Mouse (Mus musculus) frontal cortex, postnatal 10 days (tissue): ENCODE data around the gene Naaladl2.
"Not testable (repeated sequence)": the region's sequence is repeated elsewhere in the genome, so short reads cannot be mapped to it uniquely, and the experiment has no call there.

ENCODE experiments used
- DNase-seq, 2 experiments: peaks; one replicate each; pipeline ENCODE4 v3.0.0; 2022; ENCODE audit warnings: low spot score in 2 of 2, mixed read lengths in 1 of 2

Gene Naaladl2

GRCm38 (mm10) chr3:24321489-24322405 is 822.3 kb downstream of the Naaladl2 start:
- no peak for DNase-seq

DNA sequence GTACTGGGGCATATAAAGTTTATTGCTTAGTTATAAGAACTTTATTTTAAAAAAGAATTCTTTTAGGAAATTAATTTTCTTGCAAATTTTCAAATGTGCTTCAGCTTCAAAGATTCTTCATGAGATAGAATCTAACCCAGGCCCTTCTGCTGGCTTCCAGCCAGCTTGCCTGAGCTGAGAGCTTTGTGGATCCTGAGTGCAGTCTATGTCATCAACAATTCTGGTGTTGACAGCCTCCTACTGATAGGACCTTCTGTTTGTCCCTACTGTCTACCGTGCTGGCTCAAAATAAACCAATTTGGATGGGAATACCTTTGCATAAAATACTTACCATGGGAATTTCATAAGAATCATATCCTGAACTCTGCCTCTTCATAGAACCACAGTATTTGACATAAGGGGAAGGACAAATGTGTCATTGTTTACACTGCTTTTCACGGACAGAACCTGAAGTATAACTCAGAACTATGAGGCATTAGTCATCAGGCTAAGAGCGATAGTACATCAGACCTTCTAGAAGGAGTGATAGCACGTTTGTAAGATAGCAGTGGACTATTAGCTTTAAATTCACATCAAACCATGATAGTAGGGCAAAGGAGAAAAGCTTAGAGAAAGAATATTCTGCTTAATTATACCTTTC is 829.3 kb downstream of the Naaladl2 start:
- DNase-seq = no peak

DNA sequence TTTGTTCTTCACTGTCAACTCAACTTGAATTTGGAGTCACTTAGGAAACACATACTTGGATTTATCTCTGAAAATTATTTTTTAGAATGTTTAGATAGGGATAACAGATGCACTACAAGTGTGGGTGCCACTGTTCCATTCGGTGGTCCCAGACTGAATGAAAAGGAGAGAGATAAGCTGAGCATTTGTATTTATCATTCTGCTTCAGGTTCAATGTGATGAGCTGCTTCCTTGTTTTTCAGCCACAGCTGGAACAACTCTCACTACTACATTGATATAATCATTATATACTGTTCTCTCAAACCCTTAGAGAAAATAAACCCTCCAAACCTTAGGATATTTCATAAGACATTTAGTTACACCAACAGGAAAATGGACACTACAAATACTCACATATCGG is 918.6 kb downstream of the Naaladl2 start:
- DNase-seq = no peak

- no peak for DNase-seq
Measured at GRCm38 (mm10) chr3:24217476-24217875, 926.6 kb downstream of the Naaladl2 start.

DNA sequence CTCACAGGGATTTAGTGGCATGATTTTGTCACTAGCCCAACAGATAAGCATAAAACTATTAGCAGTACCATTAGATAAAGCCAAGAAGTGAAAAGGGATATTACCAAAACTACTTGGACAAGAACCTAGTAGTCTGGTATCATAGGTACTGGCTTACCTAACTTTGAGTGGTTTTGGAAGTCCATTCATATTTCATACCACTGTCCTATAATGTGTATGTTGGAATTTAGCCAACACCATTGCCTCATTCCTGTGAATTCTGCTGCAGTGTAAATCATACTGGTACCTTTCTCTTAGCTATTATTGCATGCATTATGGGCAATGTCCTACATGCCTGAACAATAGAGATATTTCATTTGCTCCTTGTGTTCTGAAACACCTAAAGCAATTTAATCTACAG is 977.5 kb downstream of the Naaladl2 start:
- DNase-seq = no peak

GRCm38 (mm10) chr3:24163992-24164391 is 980.1 kb downstream of the Naaladl2 start:
- no peak for DNase-seq

DNA sequence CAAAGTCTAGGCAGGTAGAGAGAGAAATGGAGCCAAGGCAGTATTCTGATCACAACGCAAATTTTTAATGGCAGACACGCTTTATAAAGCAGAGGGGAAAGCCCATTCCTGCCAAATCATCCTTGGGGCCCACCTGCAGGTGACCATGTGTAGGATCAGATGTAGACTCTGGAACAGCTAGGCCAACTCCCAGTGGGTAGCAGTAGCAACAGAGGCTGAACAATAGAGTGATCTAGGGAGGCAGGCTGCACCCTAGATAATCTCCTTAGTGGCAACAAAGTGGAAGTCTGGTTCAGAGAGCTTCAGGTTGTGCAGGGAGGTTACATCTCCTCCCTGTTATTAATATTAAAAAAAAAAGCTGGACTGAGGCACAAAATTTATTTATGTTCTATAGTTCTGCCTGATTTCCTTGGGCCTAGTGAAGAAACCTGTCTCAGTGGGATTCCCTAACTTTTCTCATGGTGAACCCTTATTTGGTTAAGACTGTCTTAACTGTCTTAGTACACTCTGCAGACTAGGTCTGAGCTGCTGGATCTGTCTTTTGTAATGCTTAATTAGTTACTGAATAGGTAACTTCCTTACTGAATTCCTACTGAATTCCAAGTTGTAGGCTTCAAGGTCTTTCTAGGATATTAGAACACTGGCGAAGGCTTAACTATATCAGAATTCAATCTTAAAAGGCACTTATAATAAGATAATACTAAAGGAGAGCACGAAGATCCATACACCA is 992.8 kb downstream of the Naaladl2 start:
- DNase-seq = not testable (repeated sequence)

GRCm38 (mm10) chr3:24142808-24143207 is 1001.3 kb downstream of the Naaladl2 start:
- no peak for DNase-seq

GRCm38 (mm10) chr3:24138002-24138401 is 1006.1 kb downstream of the Naaladl2 start:
- DNase-seq = no peak

- no peak for DNase-seq
Measured at GRCm38 (mm10) chr3:24126200-24126599, 1017.9 kb downstream of the Naaladl2 start.

DNA sequence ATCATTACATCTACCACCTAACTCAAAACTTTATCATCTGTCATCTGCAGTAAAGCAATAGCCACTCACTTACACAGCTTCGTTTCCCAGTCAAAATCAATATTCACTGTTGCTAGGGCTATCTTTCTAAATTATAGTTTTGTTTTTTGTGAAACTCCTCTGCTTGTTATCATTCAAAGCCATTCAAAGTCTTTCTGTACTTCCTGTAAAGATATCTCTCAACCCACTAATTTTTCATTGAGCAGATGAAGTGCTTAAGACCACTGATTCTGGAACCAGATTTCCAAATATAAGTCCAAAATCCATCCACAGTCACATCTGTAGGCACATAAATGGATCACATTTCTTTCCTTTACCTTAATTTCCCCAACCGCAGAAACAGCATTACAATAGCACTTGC is 1020.0 kb downstream of the Naaladl2 start:
- no peak for DNase-seq

DNA sequence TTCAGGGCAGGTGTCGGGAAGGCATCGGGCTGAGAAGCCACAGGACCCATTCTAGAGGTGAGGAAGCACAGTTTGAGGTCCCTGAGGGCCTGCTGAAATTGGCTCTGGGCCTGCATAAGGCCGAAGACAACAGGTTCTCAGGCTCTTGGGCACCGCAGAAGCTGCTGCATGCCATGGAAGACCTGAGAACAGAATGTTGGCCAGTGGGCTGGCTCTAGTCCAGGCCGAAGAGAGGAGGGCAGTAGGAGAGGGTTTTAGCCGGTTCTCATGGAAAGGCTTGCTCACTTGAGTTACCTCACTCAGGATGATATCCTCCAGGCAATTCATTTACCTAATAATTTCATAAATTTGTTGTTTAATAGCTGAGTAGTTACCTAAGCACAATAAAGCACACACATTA is 1025.9 kb downstream of the Naaladl2 start:
- DNase-seq = no peak

- DNase-seq = no peak
Measured at GRCm38 (mm10) chr3:24114849-24115248, 1029.2 kb downstream of the Naaladl2 start.

GRCm38 (mm10) chr3:24113360-24113759 is 1030.7 kb downstream of the Naaladl2 start:
- no peak for DNase-seq

DNA sequence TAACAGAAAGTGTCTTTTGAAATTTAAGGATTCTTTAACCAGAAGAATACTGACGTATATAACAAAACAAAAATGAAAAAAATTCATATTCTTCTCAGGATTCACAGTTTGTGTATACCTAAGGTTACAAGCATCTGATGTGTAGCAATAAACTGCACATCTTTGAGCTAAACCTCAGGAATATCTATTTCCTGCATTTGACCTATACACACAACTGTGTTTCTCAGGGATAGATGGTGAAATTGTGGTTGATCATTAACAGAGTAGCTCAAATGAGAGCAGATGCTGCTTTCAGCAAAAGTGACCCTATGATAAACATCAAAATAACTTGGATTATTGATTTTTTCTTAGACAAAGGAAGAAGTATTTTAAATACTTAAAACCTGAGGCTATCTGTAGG is 1037.7 kb downstream of the Naaladl2 start:
- no peak for DNase-seq

- DNase-seq = no peak
Measured at GRCm38 (mm10) chr3:24079761-24080160, 1064.3 kb downstream of the Naaladl2 start.

DNA sequence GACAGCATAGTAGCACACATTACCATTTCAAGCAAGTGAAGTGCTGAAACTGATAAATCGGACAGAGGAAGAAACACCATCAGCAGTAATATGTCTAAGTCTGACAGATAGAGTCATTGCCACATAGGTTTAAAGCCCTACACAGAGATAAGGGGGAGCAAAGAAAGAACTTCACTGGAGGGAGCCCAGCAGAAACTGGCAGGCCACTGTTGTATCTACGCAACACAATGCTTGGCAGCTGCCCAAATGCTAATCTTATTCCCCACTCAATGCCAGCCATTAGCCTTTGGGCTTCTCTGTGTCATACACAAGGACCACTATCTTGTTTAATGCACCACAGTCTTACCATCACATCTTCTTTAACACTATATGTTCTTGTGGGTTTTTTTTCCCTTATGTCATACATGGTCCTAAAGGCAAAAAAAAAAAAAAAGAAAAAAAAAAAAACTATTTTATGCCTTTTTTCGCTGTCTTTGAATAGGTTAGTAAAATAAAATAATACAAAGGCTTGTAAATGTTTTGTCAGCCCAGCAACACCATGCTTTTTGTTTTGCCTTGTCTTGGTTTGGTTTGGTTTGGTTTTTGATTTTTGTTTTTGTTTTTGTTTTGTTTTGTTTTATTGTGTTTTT is 1072.8 kb downstream of the Naaladl2 start:
- no peak for DNase-seq

GRCm38 (mm10) chr3:24070424-24071168 is 1073.5 kb downstream of the Naaladl2 start:
- DNase-seq = no peak

DNA sequence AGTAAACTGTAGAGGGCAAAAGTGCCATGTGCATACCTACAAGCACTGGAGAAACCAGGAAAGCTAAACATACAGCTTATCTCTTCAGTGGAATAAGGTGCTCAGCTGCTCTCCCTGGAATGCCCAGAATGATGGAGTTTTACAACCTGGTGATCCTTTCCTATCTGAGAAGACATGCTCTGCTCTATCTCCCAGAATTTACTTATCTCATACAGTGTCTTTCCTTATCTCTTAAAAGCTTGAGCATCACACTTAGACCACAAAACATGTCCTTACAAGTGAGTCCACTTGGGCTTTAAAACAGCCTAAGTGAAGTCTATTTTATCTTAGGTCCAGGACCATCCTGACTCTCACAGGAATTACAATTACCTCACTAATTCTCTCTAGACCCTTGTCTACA is 1095.8 kb downstream of the Naaladl2 start:
- no peak for DNase-seq

DNA sequence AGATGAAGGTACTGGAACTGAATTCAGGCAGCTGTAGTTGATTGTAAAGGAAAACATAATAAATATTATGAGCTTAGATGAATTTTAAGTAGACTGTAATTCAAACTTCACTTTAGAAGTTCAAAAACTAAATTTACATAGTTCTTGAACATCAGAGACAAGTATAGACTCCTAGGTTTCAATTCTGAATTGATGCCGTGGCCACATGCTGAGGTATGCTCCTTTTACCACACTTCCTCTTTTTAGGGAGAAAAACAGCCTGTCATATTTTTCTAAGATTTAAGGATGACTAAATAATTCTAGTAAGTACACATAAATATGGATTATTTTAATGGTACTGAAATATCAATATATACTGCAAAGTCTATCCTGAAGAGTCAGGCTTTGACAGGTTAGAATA is 1142.3 kb downstream of the Naaladl2 start:
- no peak for DNase-seq

GRCm38 (mm10) chr3:23973727-23974126 is 1170.3 kb downstream of the Naaladl2 start:
- no peak for DNase-seq
